Comparison of ENCODE assay signal across 9 mouse cellular contexts in the genomic region with DNA sequence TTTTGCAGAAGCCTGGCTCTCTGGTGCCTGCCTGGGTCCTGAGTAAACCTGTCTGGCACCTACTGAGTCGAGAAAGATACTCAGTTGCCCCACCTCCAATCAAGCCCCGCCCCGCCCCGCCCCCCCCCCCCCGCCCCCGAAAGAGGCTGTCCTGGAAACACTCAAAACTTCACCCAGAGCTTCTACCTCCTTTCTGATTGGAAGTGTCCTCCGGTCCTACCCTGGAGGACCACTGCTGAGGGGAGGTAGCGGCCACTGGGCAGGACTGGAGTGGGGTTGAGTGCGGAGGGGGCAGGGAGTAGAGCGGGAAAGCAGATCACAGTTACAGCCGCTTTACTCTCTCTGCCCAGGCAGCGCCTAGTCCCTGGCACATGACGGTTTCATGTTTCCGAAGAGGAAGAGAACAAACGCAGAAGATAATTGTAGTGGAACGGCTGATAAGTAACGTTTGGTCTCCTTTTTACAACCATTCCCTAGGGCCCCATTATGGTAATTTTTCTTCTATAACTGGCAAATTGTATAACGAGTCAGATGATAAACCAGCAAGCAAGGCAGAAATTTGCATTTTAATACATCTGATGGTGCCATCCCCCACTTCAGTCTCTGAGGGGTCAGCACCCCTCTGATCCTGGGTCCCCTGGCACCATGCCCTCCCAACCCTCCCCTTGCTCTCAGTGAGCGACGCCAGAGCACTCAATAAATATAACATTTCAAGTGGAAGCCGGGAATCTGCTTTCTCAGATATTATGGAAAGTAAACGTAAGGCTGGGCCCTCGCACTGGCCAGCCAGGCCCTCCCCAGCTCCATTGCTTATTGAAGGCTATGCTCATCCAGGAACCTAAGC.
DNase-seq lines count a peak whose midpoint lies in the region; ATAC-seq lines count a peak whose summit lies in the region.
"Had no signal": no experiment of that assay in that cellular context is flagged by ENCODE, and none has a peak within 500 bp of the region (broad histone marks: within the 10 kb centered on the region; RNA-seq: fewer than 3 reads in every experiment).

No protein-coding gene starts in this region.

- intact Hi-C loops in heart, postnatal 25 days (cut with DNase I), result no loop called here

- peak; percentile 70; the same call in 1 of the 2 replicates for ATAC-seq in hindbrain, embryonic 11.5 days (ENCODE audit: low FRiP score)
- ATAC-seq in liver, embryonic 13.5 days (ENCODE audit: low read depth), result peak; percentile 91

- peak overlapping the region; percentile 33 for H3K4me2 ChIP-seq in hindbrain, embryonic 11.5 days (replicated peaks; ENCODE audit: low read depth, low read length)
- H3K4me2 ChIP-seq in liver, embryonic 13.5 days, result peak overlapping the region; percentile 72

- no peaks in the 10 kb centered on the region for H3K9me3 ChIP-seq in erythroblast, embryonic 14.5 days (ENCODE audit: control insufficient read depth, low read length)
- no peaks in the 10 kb centered on the region for H3K9me3 ChIP-seq in hindbrain, embryonic 11.5 days (ENCODE audit: control insufficient read depth, low read length)
- H3K9me3 ChIP-seq in liver, embryonic 13.5 days (replicated peaks), result no peaks in the 10 kb centered on the region

- no peak overlapping the region for H3K9ac ChIP-seq in hindbrain, embryonic 11.5 days (ENCODE audit: low read depth, low read length)
- H3K9ac ChIP-seq in liver, embryonic 13.5 days, result peak overlapping the region; percentile 58; the same call in 1 of the 2 replicates

- H3K4me3 ChIP-seq in erythroblast, embryonic 14.5 days (replicated peaks), result peak overlapping the region; percentile 62
- H3K4me3 ChIP-seq in hindbrain, embryonic 11.5 days (ENCODE audit: low read depth, low read length), result peak overlapping the region; percentile 16; the same call in 1 of the 2 replicates
- peak overlapping the region; percentile 52 for H3K4me3 ChIP-seq in liver, embryonic 13.5 days (replicated peaks)

- 9% methylated on average over 21 of the region's 23 CpGs for WGBS in hindbrain, embryonic 11.5 days
- WGBS in liver, embryonic 13.5 days (ENCODE audit: insufficient replicate concordance), result 3% methylated on average over 22 of the region's 23 CpGs

- peak; percentile 40 to 52 for DNase-seq in heart, adult 18-20 months
- no peak for DNase-seq in heart, postnatal 25 days (ENCODE audit: low spot score)
- peak; percentile 48 for DNase-seq in hindbrain, embryonic 11.5 days (ENCODE audit: low spot score)
- DNase-seq in liver, embryonic 13.5 days, result peak; percentile 57
- DNase-seq in natural killer cell, adult 2 months (ENCODE audit: low spot score in 2 of 2), result peak; percentile 6 to 72
- peak; percentile 28 for DNase-seq in thymus, postnatal 0 days (ENCODE audit: low spot score)
- DNase-seq in right cerebral cortex, postnatal 36 days (ENCODE audit: low spot score in 2 of 2), result no peak

- H3K27me3 ChIP-seq in erythroblast, embryonic 14.5 days (ENCODE audit: control insufficient read depth), result no peaks in the 10 kb centered on the region
- no peaks in the 10 kb centered on the region for H3K27me3 ChIP-seq in hindbrain, embryonic 11.5 days (ENCODE audit: control insufficient read depth, insufficient read depth, low read length)
- H3K27me3 ChIP-seq in liver, embryonic 13.5 days, result no peaks in the 10 kb centered on the region

- no peaks in the 10 kb centered on the region for H3K36me3 ChIP-seq in erythroblast, embryonic 14.5 days (ENCODE audit: control insufficient read depth)
- H3K36me3 ChIP-seq in hindbrain, embryonic 11.5 days (ENCODE audit: control insufficient read depth, insufficient read depth, low read length), result no peaks in the 10 kb centered on the region
- H3K36me3 ChIP-seq in liver, embryonic 13.5 days, result no peaks in the 10 kb centered on the region
- H3K36me3 ChIP-seq: G1E had no signal

- no peak overlapping the region; the same call in 1 of the 2 replicates for H3K27ac ChIP-seq in hindbrain, embryonic 11.5 days (ENCODE audit: low read depth, low read length)
- peak overlapping the region; percentile 72 for H3K27ac ChIP-seq in liver, embryonic 13.5 days

- H3K4me1 ChIP-seq in erythroblast, embryonic 14.5 days (ENCODE audit: control insufficient read depth), result peaks cover 25% of the 10 kb centered on the region
- H3K4me1 ChIP-seq in hindbrain, embryonic 11.5 days (replicated peaks; ENCODE audit: control insufficient read depth, insufficient read depth, low read length), result peaks cover 10% of the 10 kb centered on the region; the same call in 1 of the 2 replicates
- H3K4me1 ChIP-seq in liver, embryonic 13.5 days (replicated peaks), result peaks cover 36% of the 10 kb centered on the region

Comparison
In these comparisons a context has a peak if more than half of its experiments do, and no peak if none do; other contexts are left out.
1. DNase-seq: peak in heart, adult 18-20 months (2 of 2), hindbrain, embryonic 11.5 days (single experiment), liver, embryonic 13.5 days (single experiment), natural killer cell, adult 2 months (2 of 2) and thymus, postnatal 0 days (single experiment); none in heart, postnatal 25 days (single experiment) and right cerebral cortex, postnatal 36 days (0 of 2).
2. Peak in every context shown above with its lines, with median percentiles within 50 percentile points of each other: H3K4me3 ChIP-seq.